Mouse (Mus musculus) testis, adult 2 months (tissue): ENCODE data around the gene Ifnb1.

Experiments
- CTCF ChIP-seq: fragments of 200-500 bp; IDR thresholded peaks from 2 replicates; pipeline ENCODE4 v1.5.1; 2012; ENCODE audit warnings: low read depth, mild to moderate bottlenecking, inconsistent platforms, low read length, moderate library complexity; ENCODE audit not compliant: control insufficient read depth, insufficient read depth, insufficient replicate concordance
- POLR2A ChIP-seq: fragments of 200-500 bp; IDR thresholded peaks from 2 replicates; pipeline ENCODE4 v1.6.1; 2012; ENCODE audit warnings: low read depth, mild to moderate bottlenecking, inconsistent platforms, low read length, moderate library complexity; ENCODE audit not compliant: control insufficient read depth

- TF ChIP-seq CTCF (no peak), POLR2A (no peak)
Observed at GRCm38 (mm10) chr4:88571698-88572097, 49.1 kb upstream of the Ifnb1 start, which contains the start of gene Ifna14.
